Mouse (Mus musculus) cerebellum, adult 11 months (tissue): ENCODE results near the gene Dnajb11.

Source experiments
- DNase-seq: peaks from one replicate; pipeline ENCODE4 v3.0.0; 2022

Dnajb11 gene

GRCm38 (mm10) chr16:22857431-22858113 is at the start of gene Dnajb11, which contains the start of gene Tbccd1:
TSS of gene Dnajb11 (plus strand) at chr16:22857845.
TSS of gene Tbccd1 (minus strand) at chr16:22857669.
- peak; percentile 97 for DNase-seq

DNA sequence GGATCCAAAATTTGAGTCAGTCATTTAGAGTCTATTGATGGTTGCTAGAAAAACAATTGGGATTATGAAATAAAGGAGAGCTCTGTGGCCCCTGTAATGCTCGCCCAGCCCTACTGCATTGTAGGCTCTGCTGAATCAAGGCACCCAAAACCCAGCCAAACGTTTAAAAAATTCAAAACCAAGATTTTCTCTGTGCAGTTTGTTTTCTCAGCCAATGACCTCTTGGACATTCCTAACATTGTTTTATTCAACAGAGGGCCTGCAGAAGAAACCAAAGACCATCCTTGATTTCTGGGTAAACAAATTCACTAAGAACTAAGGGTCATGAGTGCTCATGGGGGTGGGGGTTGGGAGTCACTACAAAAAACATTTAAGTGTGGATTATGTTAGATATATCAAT is 46.2 kb upstream of the Dnajb11 start, which contains the start of gene Crygs:
Gene Crygs, minus strand, starts transcription at position 101 of the 400 bp plus-strand sequence.
- no peak for DNase-seq

- no peak for DNase-seq
Measured at GRCm38 (mm10) chr16:22820731-22821130, 36.9 kb upstream of the Dnajb11 start.

- no peak for DNase-seq
Measured at GRCm38 (mm10) chr16:22832932-22833525, 24.6 kb upstream of the Dnajb11 start.

GRCm38 (mm10) chr16:22839146-22839857 is 18.3 kb upstream of the Dnajb11 start:
- DNase-seq = no peak

DNA sequence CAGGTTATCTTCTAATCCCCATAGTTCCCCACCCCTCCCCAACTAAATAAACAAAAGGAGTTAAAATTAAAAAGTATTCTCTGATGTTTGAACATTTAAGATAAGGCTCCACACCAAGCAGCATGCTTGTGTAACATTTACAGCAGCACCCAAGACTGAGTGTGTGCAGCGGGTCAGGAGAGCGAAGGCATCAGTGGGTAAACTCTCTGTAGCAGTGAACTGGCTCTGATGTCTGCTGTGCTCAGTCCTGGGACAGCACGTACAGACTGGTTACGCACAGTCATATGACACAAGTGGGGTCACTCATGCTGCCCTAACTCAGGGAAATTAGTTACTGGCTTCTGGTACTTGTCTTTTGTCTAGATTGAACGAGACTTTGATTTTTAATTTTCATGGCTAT is 14.8 kb upstream of the Dnajb11 start:
- no peak for DNase-seq

DNA sequence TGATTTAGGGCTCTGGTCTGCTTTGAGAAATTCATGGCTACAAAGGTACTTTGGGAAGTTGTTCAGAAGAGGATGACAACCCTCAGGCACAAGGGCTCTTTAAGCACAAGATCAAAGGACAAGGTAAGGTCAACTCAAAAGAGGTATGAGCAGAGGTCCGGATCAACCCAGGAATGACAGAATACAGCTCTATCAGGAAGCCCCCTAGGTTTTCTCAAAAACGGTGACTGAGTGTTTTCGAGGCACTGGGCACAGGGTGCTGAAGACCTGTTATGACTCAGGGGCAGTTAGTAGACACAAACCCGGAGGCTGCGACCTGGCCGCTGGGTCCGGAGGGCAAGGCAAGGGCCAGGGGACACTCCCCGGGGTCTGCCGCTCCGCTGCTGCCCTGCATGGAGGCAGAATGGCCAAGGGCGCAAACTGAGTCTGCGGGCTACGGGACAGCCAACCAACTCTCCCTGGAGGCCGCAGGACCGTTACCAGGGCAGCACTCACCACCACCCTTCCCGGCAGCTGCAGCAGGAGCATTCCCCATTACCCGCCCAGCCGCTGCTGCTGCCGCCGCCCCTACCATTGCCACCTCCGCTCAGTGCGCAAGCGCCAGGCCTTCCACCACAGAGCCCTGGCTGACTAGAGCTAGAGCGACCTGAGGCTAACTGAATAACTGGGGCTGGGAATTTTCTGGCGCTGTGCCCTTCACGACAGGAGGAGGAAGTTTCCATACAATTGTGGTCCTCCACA is 13.4 kb upstream of the Dnajb11 start:
- peak; percentile 73 for DNase-seq

DNA sequence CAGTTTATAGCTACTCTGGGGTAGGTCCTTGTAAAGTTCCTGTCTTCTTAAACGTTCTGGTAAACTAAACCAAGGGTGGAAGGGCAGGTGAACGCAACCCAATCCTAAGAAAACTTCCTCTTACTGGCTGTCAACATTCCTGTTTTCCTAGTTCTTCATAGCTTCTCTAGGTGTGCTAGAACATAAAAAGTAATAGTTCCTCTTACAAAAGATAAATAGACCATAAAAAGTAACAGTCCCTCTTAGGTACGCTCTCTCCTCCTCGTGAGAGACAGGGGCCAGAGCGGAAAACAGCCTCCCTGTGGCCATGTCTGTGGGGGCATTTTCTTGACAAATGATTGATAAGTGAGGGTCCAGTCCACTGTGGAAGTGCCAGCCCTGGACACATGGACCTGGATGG is 12.8 kb upstream of the Dnajb11 start:
- DNase-seq = no peak

DNA sequence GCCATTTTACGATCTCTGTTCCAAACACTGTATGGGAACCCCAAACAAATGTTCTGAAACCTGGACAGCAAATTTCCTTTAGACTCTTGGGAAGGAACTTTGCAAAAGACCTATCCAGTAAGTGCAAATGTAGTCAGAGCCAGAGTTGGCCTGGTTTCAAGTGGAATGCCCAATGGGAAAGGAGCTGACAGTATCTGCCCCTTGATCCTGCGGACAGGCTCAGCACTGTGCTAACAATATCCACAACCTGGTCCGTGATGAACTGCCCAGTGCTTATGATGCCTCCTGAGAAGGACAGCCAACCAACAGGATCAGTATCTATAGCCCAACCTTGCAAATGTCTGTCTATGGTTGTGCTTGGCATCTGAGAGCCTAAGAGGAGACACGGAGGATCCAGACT is 12.2 kb upstream of the Dnajb11 start:
- DNase-seq = no peak

GRCm38 (mm10) chr16:22847686-22848085 is 10.0 kb upstream of the Dnajb11 start:
- no peak for DNase-seq

DNA sequence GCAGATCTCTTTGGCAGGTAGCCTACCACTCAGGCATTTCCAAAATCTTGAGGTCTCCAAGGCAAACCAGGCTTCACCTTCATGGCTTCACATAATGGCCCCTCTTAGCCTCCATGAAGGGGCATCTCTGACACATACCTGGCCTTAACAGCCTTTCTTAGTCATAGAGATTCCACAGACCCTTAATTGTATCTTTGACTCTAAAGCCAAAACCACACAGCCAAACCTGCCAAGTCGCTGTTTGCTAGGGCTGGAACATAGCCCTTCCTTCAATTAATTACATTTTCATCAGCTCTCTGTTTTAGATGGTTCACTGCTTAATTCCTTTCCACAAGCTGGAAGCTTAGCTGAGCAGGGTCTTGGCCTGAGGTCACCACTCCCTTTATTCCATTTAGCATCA is 9.3 kb upstream of the Dnajb11 start:
- no peak for DNase-seq

- DNase-seq = no peak
Measured at GRCm38 (mm10) chr16:22852709-22853108, 4.9 kb upstream of the Dnajb11 start.

DNA sequence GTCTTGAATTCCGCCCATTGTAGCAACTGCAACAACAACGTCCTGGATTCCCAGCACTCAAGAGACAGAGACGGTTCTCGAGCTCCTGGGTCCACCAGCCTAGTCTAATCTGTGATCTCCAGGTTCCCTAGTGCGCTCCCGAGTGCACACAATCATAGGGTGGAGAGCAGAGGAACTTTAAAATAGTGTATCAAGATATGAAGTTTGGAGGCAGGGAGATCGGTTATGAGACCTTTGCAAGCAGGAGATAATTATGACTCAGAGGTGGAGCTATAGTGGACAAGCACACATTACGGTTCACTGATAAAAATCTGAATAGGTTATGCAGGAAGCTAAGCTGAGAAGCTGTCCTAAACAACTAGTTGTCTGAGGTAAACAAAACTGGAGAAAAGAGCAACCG is 872 bp upstream of the Dnajb11 start:
- DNase-seq = no peak

DNA sequence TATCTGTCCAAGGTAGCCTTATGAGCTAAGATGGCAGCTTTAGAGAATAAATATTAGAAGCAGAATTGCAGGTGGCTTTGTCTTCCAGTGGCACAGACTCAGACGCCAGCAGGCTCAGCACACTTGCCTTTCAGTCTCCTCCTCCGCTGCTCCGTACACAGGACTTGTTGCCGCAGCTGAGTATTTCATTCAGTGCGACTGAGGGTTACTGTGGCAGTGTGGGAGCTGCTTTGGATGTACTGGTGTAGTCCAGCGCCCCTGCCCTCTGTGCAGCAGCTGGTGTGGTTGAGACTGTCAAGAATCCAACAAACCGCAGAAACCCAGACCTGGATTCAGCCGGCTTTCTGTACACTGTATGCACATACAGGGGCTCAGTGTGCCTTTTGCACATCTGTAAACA is 14.8 kb downstream of the Dnajb11 start:
- DNase-seq = no peak

GRCm38 (mm10) chr16:22873369-22873768 is 15.7 kb downstream of the Dnajb11 start:
- no peak for DNase-seq

DNA sequence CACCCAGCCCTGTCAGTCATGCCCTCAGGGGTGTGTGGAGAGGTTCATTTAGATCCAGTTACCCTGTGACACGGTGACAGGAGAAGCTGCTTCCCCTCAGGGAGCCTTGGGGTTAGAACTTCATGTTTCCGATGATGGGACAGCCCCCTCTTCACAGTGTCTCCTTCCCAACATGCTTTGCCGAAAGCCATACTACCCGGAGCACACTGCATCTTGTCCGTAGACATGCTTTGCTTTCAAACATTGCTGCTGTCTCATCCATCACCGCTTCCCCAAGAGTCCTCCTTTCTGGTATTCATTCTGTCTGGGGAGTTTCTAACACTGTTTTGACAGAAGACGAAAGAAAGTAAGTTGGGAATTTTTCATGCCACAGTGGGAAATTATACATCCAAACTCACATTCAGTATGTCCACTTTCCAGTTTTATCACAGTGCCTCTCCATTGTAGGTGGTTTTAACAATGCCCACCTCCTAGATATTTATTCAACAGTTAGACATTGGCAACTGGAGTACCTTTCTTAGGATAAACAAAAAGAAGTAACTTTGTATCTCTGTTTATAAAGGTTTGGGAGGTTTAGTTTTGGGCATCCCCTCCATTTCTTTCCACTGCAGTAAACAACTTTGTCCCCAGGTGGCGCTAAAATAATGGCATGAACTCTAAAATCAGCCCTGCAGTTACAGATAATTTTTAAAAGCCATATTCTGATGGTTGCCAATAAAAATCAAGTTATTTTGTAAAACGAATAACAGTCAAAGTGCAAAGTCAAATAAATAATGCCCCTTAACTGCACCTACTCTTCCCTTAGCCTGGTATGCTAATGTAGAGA is 18.8 kb downstream of the Dnajb11 start:
- DNase-seq = no peak

DNA sequence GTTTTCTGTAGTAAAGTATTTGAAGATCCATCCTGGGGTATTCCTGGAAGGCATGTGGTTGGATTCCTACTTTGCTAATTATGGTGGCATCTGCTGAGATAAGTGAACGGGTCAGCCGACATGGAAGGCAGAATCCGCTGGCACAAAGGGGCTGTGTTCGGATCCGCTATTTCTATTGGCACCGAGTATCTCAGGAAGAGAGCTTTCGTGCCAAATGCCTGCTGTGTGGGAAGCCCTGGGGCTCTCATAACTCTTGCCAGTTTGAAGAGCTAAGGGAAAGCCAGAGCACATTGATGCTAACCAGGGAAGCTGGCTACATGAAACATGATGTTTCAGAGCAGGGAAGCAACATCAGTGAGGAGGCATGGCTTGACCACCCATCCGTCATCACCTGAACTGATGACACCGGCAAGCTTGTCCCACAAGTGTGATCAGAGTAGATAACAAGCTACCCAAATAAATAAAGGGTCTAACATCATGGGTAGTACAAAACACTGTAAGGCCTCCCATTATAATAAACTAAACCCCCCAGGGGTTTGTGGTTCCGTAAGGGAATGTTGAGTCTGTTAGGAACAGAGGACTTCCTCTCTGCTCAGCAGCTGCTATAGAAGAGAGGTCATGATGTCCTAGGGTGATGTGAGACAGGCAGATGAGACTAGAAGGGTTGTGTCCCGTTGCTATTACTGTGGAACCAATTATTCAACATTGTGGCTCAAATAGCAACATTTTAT is 20.2 kb downstream of the Dnajb11 start:
- no peak for DNase-seq

DNA sequence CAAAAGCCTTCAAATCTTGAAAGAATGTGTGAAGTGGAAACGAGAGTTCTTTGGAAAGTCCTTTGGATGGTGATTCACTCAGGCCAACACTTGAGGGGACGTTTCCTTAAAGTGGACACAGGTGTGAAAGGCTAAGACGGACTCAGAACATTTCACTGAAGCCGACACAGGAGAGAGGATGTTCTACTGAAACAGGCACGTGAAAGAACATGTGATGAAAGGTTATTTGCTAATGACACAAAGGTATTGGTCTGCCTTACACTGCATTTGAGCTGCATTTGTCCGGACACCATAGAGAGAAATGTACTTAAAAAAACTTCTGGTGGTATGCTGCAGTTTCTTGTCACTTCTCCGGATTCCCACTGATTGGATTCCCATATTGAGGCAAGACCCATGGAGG is 21.1 kb downstream of the Dnajb11 start:
- no peak for DNase-seq

GRCm38 (mm10) chr16:22879945-22880595 is 22.4 kb downstream of the Dnajb11 start:
- DNase-seq = no peak

DNA sequence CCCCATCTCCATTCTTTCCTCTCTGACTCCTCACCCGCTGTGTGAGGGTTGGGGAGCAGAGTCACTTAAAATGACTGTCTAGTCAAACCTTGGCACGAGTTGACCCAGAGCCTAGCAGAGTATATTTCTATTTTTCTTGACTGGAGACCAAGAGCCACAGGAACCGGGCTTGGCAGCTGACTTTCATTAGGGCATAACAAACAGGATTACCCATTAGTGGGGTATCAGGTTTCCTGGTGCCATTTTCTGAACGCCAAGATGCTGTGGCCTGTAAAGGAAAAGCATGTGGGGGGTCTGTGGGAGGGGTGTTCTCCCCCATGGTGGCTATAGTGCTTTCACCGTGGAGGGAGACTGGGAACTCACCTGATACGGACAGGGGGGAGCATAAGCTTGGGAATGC is 23.3 kb downstream of the Dnajb11 start:
- DNase-seq = no peak

- DNase-seq = no peak
Measured at GRCm38 (mm10) chr16:22881487-22881886, 23.8 kb downstream of the Dnajb11 start.
